Mouse (Mus musculus) megakaryocyte progenitor cell, adult 5-6 weeks (primary cell): ENCODE data around the gene Gm6588. TPM values are rescaled to one million over a fixed set of nuclear protein-coding genes. Genes with fewer than 3 reads are reported as not detected.
"Not testable (repeated sequence)": the region's sequence is repeated elsewhere in the genome, so short reads cannot be mapped to it uniquely, and the experiment has no call there.

Source experiments
- ATAC-seq: replicated peaks from 2 replicates; pipeline ENCODE4 v1.8.0; 2016; ENCODE audit warnings: mild to moderate bottlenecking, moderate TSS enrichment, inconsistent platforms; ENCODE audit not compliant: poor library complexity
- total RNA-seq, 2 experiments: library from RNA; stranded (forward) in 1 of 2; stranded (reverse) in 1 of 2; fragments of 157-497, 149-512 nt in 1 of 2; fragments of 200-1000 nt in 1 of 2; gene quantifications; 2 replicates each; pipeline versions ENCODE4 v1.2.3 to v1.2.4; 2015 to 2017

Gene Gm6588
- total RNA-seq (2015) = not detected in 2 replicates
- total RNA-seq (2017) = not detected in 2 replicates

DNA sequence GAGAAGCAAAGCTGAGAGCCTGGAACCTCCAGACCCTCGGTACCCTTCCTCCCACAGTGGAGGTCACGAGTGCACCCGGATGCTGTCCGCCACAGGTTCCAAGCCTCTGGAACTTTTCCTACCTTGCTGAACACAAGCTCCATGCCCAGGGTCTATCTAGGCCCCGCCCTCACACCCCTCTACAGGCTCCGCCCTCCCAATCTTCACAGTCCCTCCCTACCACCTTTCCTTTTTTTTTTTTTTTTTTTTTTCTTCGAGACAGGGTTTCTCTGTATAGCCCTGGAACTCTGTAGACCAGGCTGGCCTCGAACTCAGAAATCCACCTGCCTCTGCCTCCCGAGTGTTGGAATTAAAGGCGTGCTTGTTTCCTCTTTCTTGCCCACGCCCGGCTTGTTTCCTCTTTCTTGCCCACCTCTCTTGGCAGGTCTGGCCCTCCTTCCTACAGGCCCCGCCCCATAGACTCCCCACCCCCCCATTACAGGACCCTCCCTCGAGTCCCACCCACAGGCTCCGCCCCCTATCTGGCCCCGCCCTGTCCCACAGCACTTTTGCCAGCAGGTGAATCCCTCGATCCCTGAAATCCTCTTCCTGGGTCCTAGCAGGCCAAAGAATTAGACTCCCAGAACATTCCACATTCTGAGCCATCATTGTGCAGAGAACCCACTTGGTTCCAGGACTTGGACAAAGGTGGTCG is at the start of gene Gm6588:
Gene Gm6588, plus strand, starts transcription at position 680 of the 694 bp plus-strand sequence.
- no peak for ATAC-seq

DNA sequence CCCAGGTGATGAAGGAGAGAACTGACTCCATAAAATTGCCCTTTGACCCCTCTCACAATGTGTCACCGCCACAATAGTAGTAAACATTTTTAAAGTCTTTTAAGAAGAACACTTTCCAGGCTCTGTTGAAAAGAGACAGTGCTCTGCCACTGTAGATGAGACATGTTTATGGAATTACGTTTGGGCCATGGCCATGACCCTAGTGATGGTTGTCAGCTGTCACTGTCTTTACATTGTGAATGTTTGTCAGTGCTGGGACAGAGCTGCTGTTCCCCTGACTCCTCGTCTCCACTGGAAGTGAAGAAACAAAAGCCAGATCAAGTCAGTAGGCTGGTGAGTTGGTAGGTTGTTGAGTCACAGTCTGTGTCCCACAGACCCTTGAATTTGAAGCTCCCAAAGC is 46.8 kb upstream of the Gm6588 start:
- ATAC-seq = no peak

DNA sequence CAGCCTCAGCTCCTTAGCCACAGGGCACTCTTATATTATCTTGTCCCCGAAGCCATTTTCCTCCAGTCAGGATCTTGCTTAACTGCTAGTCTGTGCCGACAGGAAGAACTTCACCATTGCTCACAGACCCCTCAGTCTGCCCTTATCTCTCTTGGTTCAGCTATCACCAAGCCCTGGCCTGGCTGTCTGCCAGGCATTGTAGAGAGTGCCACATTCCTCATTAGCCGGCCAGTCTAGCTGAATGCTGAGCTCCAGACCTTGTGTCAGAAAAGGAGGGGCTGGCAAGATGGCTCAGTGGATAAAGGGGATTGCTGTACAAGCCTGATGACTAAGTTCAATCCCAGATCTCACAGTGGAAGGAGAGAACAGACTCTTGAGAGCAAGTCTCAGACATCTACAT is 43.2 kb upstream of the Gm6588 start:
- ATAC-seq = peak; percentile 61

DNA sequence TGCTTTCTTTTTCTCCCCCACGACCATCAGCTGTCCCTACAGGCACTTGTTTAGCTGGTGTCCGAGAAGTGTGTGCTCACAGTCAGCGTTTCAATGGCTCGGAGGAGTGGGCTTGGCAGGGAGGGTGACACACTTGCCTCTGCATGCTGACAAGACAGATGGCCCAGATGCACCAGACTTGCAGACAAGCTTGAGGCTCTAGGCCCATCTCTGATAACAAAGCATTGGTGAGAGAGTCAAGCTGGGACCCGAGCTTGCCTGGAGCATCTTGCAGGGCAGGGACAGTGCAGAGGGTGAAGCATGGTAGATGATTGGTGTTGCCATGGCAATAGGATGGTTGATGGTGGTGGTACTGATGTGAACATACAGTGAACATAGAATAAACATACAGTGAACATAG is 40.0 kb upstream of the Gm6588 start:
- no peak for ATAC-seq

DNA sequence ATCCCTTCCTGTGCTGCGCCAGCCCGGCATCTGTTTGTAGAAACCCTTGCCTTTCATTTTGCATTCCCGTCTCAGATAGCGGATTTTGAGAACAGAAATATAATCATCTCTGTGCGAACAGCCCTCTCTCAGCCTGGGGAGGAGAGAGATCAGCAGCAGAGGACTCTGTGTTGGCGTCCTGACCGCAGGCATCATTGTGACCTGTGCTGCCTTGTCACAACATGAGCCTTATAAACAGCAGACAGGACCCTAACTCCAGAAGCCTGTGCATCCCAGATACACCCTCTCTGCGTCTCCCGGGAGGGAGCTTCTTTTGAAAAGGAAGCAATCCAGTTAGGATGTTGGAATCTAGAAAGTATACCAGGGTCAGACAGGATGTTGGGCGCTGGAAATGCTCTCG is 38.2 kb upstream of the Gm6588 start:
- ATAC-seq = no peak

DNA sequence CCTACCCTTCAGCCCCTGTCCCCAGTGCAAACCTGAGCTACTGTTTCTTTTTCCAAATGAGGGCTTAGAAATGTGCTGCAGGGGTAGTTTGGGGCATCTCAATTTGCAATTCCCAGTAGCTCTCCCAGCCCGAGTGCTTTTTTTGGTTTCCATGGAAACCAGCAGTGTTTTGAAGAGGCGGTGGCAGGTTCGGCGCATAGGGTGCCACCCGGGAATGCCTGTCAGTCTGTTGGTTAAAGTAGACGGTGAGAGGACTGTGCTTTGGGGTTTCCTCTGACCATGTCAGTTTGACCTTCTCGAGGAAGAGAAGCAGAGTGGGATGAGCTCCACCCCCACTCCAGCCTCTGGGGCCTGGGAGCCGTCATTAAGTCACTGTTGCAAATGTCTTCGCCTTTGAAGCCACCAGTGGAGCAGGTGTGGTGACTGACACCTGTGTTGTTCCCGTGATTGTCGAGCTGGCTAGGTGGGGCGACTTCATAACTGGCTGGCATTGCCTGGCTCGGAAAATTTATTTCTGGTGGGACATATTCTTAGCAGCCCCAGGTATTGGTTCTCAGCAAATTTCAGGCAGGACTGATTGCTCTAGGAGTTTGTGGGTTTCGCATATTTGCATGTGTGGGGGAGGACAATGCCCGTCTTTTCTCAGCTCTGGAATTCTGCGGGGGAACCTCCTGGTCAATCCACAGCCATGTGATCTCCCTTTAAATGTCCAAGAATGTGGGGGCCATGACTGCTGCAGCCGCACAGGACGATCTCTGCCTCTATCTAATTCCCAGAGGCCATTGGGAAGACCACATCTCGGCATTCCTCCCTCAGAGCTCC is 37.5 kb upstream of the Gm6588 start:
- no peak for ATAC-seq

DNA sequence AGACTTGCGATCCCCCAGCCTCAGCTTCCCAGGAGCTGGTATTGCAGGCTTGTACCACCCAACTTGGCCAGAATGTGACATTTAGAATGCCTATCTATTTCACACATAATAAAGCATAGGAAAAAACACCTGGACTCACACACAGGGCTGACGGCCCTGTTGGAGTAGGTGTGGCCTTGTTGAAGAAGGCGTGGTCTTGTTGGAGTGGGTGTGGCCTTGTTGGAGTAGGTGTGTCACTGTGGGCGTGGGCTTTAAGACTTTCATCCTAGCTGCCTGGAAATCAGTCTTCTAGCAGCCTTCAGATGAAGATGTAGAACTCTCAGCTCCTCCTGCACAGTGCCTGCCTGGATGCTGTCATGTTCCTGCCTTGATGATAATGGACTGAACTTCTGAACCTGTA is 36.4 kb upstream of the Gm6588 start:
- not testable (repeated sequence) for ATAC-seq

DNA sequence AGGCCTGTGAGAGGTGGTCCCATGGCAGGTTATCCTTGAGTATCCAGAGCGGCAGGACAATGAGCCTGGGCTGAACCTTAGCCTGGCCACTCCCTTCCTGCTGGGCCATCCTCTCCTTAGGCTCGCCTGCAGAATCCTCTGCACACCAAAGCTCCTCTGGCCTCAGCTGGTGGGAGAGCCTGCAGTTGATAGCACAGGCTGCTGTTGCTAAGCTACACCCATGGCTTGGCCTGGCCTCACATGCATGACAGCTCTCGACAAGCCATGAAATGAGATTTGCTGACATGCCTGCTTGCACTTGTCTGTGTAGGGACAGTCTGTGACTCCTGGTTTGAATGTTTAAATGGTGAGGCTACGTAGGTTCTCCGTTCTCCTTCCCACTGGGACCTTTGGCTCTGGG is 32.6 kb upstream of the Gm6588 start:
- no peak for ATAC-seq

DNA sequence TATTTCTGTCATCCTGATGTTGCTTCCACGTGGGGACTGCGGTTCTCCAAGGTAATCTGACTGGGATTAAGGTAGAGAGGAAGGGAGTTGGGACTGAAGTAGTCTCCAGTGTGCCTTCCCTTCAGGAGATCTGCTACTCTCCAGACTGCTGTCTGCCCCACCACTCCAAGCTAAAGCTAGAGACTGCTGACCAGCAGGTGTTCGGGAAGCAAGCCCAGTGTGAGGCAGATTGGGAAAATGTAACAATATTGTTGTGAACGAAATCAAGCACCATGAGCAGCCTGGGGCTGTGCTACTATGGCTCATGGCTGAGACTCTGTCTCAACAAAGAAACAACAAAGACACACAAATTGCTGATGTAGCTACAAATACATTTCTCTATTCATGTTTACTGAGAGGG is 31.2 kb upstream of the Gm6588 start:
- no peak for ATAC-seq

DNA sequence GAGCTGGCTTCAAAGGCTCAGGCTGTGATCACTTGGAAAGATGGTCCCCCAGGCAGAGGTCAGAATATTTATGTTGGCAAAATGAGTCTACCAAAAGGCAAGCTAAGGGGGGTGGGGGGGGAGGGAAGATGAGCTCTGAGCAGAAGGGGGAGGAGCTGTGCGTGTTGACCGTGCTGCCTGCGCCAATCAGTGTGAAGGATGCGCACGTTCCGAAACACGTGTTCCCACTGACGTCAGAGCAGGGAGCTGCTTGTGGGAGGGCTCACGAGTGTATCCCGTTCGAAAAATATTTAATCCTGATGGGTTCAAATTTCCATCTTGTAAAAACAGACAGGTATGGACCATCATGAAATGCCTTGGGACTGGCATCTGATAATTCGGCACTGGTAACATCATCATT is 29.7 kb upstream of the Gm6588 start:
- ATAC-seq = no peak

DNA sequence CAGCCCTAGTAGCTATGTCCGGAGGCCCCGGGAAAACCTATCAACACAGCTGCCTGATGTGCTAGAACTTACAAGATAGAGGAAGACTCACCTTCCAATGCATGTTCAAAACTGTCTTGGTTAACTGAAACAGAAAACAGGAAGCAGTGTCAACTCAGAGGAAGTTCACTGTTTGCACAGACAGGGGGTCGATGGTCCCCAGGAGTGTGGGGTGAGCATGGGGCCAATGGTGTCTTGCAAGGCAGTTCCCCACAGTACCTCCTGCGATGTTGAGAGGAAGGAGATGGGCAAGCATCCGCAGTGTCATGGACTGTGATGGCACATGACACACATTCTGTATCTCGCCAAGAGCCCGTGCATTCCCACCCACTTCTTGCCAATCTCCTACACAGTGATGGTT is 22.6 kb upstream of the Gm6588 start:
- peak; percentile 51; the same call in 1 of the 2 replicates for ATAC-seq

DNA sequence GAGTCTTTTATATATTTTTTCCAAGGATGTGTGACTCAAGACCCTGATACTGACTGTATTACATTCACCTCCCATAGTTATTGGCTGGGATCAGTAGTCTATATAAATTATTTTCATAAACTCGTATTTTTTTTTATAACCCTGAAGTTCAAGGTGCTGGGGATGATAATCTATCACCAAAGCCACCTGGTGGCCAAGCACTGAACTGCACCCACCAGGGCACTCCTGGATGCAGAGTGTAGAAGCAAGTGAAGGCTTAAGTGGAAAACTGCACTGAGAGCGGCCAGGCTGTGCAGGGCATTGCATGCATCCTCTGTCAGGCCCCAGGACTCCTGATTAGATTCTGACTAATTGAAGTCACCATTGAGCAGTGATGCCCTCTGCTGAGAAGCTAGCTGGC is 21.9 kb upstream of the Gm6588 start:
- peak; percentile 72 for ATAC-seq

DNA sequence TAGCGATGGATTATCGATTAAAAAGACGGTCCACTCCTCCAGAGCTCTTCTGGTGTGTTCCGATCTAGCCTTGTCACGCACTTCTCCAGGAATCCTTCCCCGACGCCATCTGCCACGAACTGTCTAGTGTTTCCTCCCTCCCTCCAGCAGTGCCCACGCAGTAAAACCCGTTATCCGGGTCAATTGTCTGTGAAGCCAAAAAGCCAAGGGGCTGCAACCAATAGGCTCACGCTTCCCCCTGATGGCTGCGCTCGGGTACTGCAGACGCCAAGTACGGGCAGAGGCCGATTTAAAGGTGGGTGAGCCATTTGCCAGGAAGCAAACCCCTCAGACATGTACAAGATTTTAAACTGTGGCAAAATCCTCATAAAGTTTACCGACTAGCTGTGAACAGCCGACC is 20.3 kb upstream of the Gm6588 start:
- ATAC-seq = peak; percentile 72

DNA sequence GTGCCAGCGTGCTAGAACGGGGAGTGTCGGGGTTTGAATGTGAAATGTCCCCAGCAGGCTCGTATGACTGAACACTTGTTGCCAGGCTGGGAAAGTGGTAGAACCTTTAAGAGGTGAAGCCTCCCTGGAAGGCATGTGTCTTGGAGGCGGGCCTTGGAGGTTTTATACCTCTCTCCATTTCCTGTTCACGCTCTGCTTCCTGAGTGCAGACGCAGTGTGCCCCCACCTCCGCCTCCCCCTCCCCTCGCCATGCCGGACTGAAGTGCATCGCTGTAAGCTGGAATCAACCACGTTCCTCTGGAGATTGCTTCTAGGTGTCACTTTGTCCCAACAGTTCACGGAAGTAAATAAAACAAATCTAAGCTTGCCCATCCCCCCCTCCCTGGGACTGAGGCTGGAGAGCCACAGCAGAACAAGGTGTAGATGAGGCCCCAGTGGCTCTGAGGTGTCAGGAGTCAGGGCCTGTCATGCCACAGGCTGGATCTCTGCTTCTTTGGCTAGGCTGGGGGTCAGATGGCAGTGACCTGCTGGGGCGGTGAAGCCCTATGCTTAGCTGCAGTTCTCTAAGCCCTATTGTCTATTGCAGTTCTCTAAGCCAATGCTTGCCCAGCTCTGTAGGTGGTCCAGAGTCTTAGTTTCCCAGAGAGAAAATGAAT is 18.0 kb upstream of the Gm6588 start:
- no peak for ATAC-seq

DNA sequence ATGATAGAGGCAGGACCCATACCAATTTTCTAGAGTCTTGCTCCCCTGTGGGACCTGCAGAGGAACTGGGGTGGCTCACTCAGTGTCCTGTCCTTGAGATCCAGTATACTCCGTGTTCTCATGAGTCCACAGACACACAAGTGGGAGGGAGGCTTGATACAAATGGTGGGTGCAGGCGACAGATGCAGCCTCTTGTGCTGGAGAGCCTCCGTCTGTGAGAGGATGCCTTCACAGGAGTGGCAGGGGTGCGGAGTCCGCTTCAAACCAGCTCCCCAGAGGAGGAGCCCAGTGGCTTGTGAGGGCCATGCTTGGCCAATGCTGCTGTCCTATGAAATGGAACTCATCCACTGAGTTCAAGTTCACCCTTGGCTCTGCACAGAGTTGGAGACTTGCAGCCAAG is 17.2 kb upstream of the Gm6588 start:
- no peak for ATAC-seq

DNA sequence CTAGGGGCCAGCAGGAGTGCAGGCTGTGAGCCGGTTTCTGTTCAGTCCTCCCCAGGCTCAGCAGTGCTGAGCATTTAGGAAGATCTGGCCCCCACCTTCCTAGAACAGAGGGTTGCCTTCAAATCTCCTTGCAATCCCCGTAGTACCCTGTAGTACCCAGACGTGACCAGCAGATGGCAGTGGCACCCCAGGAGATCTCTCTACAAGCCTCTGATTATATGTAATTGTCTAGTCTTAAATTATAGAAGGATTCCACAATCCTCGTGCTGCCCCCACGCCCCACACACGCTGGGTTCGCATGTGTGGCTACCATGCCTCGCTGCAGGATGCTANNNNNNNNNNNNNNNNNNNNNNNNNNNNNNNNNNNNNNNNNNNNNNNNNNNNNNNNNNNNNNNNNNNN is 16.2 kb upstream of the Gm6588 start:
- peak; percentile 87 for ATAC-seq

DNA sequence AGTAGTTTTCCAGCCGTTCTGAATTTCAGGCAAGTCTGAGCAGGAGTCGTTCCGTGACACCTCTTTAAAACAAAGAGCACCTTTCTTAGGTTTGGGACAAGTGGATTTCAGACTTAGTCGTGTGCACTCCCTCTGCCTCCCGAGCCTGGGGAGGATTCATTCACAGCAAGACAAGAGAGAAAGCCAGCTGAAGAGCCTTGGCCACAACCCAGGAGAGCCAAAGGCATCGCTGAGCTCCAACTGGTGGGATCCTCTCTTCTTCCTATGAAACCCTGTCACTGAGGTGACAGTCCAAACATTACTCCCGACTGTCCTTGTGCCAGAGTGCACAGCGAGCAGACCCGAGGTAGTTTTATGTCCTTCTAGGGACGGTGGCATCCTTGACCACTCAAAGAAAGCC is 10.7 kb upstream of the Gm6588 start:
- no peak for ATAC-seq

DNA sequence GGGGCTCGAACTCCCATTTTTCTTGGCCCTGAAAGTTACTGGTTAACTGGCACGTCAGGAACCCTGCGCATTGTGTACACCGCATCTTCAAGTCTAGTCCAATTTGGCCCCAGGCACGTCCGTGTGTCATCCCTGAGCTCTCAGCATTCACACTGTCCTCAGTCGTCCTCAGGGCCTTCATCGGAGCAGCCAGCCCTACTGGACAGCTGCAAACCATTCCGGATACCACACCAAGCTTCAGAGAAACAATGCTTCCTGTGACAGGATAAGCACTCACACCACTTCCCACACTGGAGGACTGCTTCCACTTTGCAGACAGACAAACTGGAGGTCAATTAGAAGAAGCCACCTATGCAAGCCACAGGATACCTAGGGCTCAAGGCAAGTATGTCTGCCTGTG is 3.9 kb downstream of the Gm6588 start:
- ATAC-seq = no peak

DNA sequence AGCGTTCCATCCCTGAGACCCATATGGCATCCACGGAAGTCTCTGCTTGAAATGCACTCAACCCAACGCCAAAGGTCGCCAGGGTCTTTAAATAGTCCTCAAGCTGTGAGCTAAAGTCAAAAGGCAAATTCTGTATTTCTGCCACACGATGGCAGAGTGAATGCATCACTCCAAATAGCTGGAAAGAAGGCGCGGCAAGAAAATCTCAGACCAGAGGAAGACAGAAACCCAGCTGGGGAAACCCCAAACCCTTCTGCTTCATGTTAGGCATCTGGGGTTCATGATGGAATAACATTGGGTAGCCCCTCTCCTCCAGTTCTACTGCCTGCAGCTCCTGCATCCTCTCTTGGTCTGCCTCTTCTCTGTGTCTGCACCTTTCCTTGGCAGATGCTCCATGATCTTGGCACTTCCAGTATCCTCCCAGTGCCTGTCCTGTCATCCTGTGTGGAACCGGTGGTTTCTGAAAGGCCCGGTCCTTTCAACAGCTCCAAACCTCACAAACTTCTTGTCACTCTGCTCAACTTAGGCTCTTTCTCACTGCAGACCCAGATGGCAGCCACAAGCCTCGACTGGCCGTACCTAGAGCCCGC is 5.8 kb downstream of the Gm6588 start:
- ATAC-seq = no peak

DNA sequence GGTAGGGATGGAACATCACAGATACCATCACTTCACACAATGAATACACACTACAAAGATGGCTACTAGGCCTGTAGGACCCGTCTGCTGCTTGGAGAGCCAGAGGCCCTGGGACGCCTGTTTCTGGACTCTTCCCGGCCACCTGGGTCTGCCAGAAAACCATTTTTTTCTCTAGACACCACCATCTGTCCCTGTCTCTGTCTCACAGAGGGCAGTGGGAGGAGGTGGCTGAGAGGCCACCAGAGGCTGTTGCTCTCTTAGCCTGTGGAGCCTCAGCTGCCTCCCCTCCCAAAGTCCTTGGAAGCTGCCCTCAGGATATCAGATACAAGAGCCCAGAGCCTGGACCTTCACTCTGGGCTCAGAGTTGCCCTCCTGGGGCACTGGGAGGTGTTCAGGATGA is 10.7 kb downstream of the Gm6588 start:
- ATAC-seq = no peak

DNA sequence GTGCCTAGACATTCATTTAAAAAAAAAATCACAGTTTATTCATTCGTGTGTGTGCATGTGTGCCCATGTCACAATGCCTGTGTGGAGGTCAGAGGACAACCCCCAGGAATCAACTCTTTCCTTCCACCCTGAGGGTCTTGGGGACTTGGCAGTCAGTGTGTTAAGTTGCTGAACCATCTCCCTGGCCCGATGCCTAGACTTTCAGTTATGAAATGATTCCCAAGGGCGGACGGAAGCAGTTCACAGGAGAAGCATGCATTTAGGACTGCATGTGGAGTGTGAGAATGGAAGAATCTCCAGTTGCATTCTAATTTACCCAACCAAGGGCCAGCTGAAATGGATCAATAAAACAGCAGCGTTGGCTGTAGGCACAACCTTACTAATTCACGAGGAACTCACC is 17.1 kb downstream of the Gm6588 start:
- ATAC-seq = no peak
